Mouse (Mus musculus): ENCODE results near the gene Nox3. TPM values are rescaled to one million over a fixed set of nuclear protein-coding genes. Genes with fewer than 3 reads are reported as not detected.
A peak's percentile ranks its signal among the peaks of the same experiment; 100 is the strongest.

Gene Nox3
- total RNA-seq (2022), result not detected

GRCm38 (mm10) chr17:3696161-3696560 is at the start of gene Nox3:
Gene Nox3, minus strand, starts transcription at chr17:3696261.
- no peak for DNase-seq (ENCODE audit: low spot score)

- no peak for DNase-seq (ENCODE audit: low spot score)
Measured at GRCm38 (mm10) chr17:3744402-3744801, 48.3 kb upstream of the Nox3 start.

- no peak for DNase-seq (ENCODE audit: low spot score)
Measured at GRCm38 (mm10) chr17:3736936-3737335, 40.9 kb upstream of the Nox3 start.

- no peak for DNase-seq (ENCODE audit: low spot score)
Measured at GRCm38 (mm10) chr17:3734286-3734685, 38.2 kb upstream of the Nox3 start.

- no peak for DNase-seq (ENCODE audit: low spot score)
Measured at GRCm38 (mm10) chr17:3705350-3705930, 9.4 kb upstream of the Nox3 start.

GRCm38 (mm10) chr17:3702320-3702719 is 6.3 kb upstream of the Nox3 start:
- DNase-seq (ENCODE audit: low spot score), result no peak

GRCm38 (mm10) chr17:3692817-3693216 is 3.2 kb downstream of the Nox3 start:
- DNase-seq (ENCODE audit: low spot score), result no peak

GRCm38 (mm10) chr17:3690499-3691258 is 5.4 kb downstream of the Nox3 start:
- peak; percentile 21 for DNase-seq (ENCODE audit: low spot score)

GRCm38 (mm10) chr17:3683662-3684061 is 12.4 kb downstream of the Nox3 start:
- DNase-seq (ENCODE audit: low spot score), result no peak

GRCm38 (mm10) chr17:3669226-3669625 is 26.8 kb downstream of the Nox3 start:
- DNase-seq (ENCODE audit: low spot score), result no peak

- no peak for DNase-seq (ENCODE audit: low spot score)
Measured at GRCm38 (mm10) chr17:3667287-3667686, 28.8 kb downstream of the Nox3 start.

- no peak for DNase-seq (ENCODE audit: low spot score)
Measured at GRCm38 (mm10) chr17:3665321-3665720, 30.7 kb downstream of the Nox3 start.

GRCm38 (mm10) chr17:3659497-3659896 is 36.6 kb downstream of the Nox3 start:
- no peak for DNase-seq (ENCODE audit: low spot score)

- no peak for DNase-seq (ENCODE audit: low spot score)
Measured at GRCm38 (mm10) chr17:3650377-3650776, 45.7 kb downstream of the Nox3 start.

GRCm38 (mm10) chr17:3643582-3643981 is 52.5 kb downstream of the Nox3 start:
- DNase-seq (ENCODE audit: low spot score), result no peak

GRCm38 (mm10) chr17:3641456-3641855 is 54.6 kb downstream of the Nox3 start:
- no peak for DNase-seq (ENCODE audit: low spot score)

- DNase-seq (ENCODE audit: low spot score), result no peak
Measured at GRCm38 (mm10) chr17:3638757-3639156, 57.3 kb downstream of the Nox3 start.

- peak; percentile 46 for DNase-seq (ENCODE audit: low spot score)
Measured at GRCm38 (mm10) chr17:3632501-3632900, 63.6 kb downstream of the Nox3 start.

GRCm38 (mm10) chr17:3616329-3617216 is 79.5 kb downstream of the Nox3 start:
- DNase-seq (ENCODE audit: low spot score), result no peak

- no peak for DNase-seq (ENCODE audit: low spot score)
Measured at GRCm38 (mm10) chr17:3615553-3615952, 80.5 kb downstream of the Nox3 start.

- DNase-seq (ENCODE audit: low spot score), result no peak
Measured at GRCm38 (mm10) chr17:3611781-3612075, 84.3 kb downstream of the Nox3 start.

GRCm38 (mm10) chr17:3610928-3611780 is 84.9 kb downstream of the Nox3 start:
- DNase-seq (ENCODE audit: low spot score), result no peak

Measured in heart, adult 8-10 months (tissue).